Mouse (Mus musculus) lung, postnatal 0 days (tissue): ENCODE measurements around the gene Pagr1b. TPM values are rescaled to one million over a fixed set of nuclear protein-coding genes. Genes with fewer than 3 reads are reported as not detected.

Experiments
- ATAC-seq: fragments of 200-750 bp; cut with Nextera tagmentation; 2 replicates; pipeline ENCODE4 v1.8.0; 2017; ENCODE audit warnings: moderate library complexity
- DNase-seq: peaks from one replicate; pipeline ENCODE4 v3.0.0-alpha.2; 2016; ENCODE audit warnings: low spot score
- H3K27ac ChIP-seq: fragments of 300-500 bp; sonication (generic); 2 replicates; pipeline ENCODE4 v1.5.1; 2014; ENCODE audit warnings: antibody characterized with exemption, mild to moderate bottlenecking, low read length, mixed read lengths
- H3K27me3 ChIP-seq: fragments of 300-500 bp; sonication (generic); replicated peaks from 2 replicates; pipeline ENCODE4 v1.6.1; 2014; ENCODE audit warnings: low read length, mixed read lengths; ENCODE audit not compliant: insufficient read depth
- H3K36me3 ChIP-seq: fragments of 300-500 bp; sonication (generic); 2 replicates; pipeline ENCODE4 v1.6.1; 2014; ENCODE audit warnings: low read length, mixed read lengths; ENCODE audit not compliant: insufficient read depth
- H3K4me1 ChIP-seq: fragments of 300-500 bp; sonication (generic); 2 replicates; pipeline ENCODE4 v1.6.1; 2014; ENCODE audit warnings: antibody characterized with exemption, low read depth, low read length, mixed read lengths; ENCODE audit not compliant: insufficient read depth
- H3K4me2 ChIP-seq: fragments of 300-500 bp; sonication (generic); replicated peaks from 2 replicates; pipeline ENCODE4 v1.6.1; 2014; ENCODE audit warnings: low read depth, mild to moderate bottlenecking, low read length, moderate library complexity, mixed read lengths
- H3K4me3 ChIP-seq: fragments of 300-500 bp; sonication (generic); 2 replicates; pipeline ENCODE4 v1.5.1; 2014; ENCODE audit warnings: low read depth, low read length
- H3K9ac ChIP-seq: fragments of 300-500 bp; sonication (generic); replicated peaks from 2 replicates; pipeline ENCODE4 v1.6.1; 2014; ENCODE audit warnings: low read depth, mild to moderate bottlenecking
- H3K9me3 ChIP-seq: fragments of 300-500 bp; sonication (generic); 2 replicates; pipeline ENCODE4 v1.6.1; 2016; ENCODE audit warnings: low read length, mixed read lengths
- CTCF ChIP-seq: IDR thresholded peaks from 2 replicates; pipeline ENCODE4 v1.5.1; 2016; ENCODE audit warnings: antibody characterized with exemption, mild to moderate bottlenecking
- EP300 ChIP-seq: IDR thresholded peaks from 2 replicates; pipeline ENCODE4 v1.6.1; 2016; ENCODE audit warnings: antibody characterized with exemption, mild to moderate bottlenecking, control low read depth
- WGBS: fragments of 180-500 bp; shearing (Covaris S2); extraction: QIAGEN DNeasy Blood & Tissue Kit; methylation state at CpG from one replicate; pipeline ENCODE4 v1.1.7; 2014; 5-methylcytosine and 5-hydroxymethylcytosine counted together
- polyA plus RNA-seq: library from polyadenylated mRNA; unstranded; fragments of >200 nt; fragmentation: Nextera tagmentation; extraction: Ambion mirVana; gene quantifications from 2 replicates; pipeline ENCODE4 v1.2.1, GENCODE M21; 2015

The Pagr1b gene
- polyA plus RNA-seq, 1 experiment from 2014 or later: 1.1 TPM

DNA sequence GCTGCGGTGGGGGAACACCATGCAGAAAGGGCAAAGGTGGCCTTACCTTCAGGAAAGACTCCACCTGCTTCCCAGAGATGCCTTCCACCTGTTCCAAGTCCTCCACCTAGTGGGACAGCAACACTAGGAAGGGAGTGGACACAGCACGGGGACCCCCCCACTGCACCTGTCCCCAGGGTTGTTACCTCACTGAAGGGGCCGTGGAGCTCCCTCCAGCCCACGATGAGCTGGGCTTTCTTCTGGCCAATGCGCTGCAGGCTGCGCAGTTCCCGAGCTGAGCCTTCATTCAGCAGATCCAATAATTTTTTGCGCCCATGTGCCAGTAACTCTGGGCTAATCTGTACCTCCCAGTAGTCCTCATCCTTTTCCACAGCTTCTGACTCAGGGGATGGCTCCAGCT lies 11.6 kb upstream of the Pagr1b start:
- Histone ChIP-seq H3K9me3 (no peaks in the 10 kb centered on the region), H3K4me3 (peak overlapping the region; percentile 92), H3K27me3 (no peaks in the 10 kb centered on the region), H3K27ac (peak overlapping the region; percentile 96), H3K4me2 (peak overlapping the region; percentile 67), H3K36me3 (peaks cover 2% of the 10 kb centered on the region; the same call in 1 of the 2 replicates), H3K9ac (peak overlapping the region; percentile 37), H3K4me1 (peaks cover 17% of the 10 kb centered on the region; the same call in 1 of the 2 replicates)
- TF ChIP-seq EP300 (no peak), CTCF (peak; percentile 13; the same call in 1 of the 2 replicates)
- peak; percentile 21 for DNase-seq
- ATAC-seq: no peak
- 51% methylated on average over 8 of the region's 8 CpGs for WGBS

DNA sequence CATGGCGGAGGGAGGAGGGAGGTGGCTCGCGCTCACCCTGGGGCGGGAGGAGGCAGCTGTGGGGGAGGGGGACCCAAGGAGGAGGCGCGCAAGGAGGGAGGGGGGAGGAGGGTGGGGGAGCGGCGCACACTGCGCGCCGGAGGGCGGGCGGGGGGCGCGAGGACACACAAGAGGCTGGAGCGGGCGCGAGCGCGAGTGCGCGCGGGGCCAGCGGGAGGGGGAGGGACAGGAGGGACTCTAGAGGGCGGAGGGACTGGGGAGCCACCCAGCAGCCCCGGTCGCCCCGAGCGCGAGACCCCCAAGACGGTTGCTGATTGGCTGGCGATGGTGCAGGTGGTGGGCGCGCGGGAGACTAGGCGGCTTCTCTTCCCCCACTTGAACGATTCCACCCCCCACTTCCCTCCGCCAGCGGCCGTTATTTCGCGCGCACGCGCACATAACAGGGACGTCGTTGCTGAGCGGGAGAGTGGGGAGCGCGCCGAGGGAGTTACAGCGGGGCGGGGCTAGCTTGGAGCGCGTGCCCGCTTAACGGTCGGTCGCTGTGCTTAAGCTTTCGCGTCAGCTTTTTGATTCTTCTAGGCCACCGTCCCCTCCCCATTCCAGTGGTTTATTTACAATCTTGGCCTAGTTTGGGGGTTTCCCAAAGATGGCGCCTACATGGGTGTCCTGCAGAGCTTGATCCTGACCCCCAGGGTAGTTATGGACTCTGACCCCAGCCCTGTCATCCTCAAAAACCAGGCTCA lies 10.9 kb upstream of the Pagr1b start, which contains the start of gene Maz:
Gene Maz, minus strand, starts transcription at position 54 of the 743 bp plus-strand sequence.
- TF ChIP-seq CTCF (no peak), EP300 (peak; percentile 90)
- DNase-seq (peak; percentile 99), ATAC-seq (peak; percentile 85)
- peak within 1 kb of the TSS; percentile 79 for H3K9ac ChIP-seq
- no peaks in the 10 kb centered on the region for H3K27me3 ChIP-seq
- peaks cover 17% of the 10 kb centered on the region; the same call in 1 of the 2 replicates for H3K4me1 ChIP-seq
- peak within 1 kb of the TSS; percentile 96 for H3K27ac ChIP-seq
- H3K36me3 ChIP-seq: no peaks in the 10 kb centered on the region; the same call in 1 of the 2 replicates
- H3K9me3 ChIP-seq: no peaks in the 10 kb centered on the region
- H3K4me2 ChIP-seq: peak within 1 kb of the TSS; percentile 94
- H3K4me3 ChIP-seq: peak within 1 kb of the TSS; percentile 92
- whole genome bisulfite sequencing: under 1% methylated on average over 25 of the region's 63 CpGs

DNA sequence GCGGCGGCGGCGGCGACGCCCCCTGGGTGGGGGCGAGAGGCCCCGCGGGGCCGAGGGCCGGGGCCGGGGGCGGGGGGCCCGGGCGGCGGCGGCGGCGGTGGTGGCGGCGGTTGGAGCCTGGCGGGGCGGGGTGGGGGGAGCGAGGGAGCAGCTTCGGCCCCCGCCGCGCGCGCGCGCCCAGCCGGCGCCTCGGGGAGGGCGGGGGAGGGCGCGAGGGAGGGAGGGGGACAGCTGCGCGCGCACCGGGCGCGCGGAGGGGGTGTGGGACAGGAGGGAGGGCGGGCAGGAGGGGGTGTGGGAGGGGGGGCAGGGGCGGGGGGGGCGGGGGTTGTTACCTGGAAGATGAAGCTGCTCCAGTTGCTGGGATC lies 10.3 kb upstream of the Pagr1b start:
- ATAC-seq: peak; percentile 25
- no peak for DNase-seq
- Histone ChIP-seq H3K36me3 (no peaks in the 10 kb centered on the region; the same call in 1 of the 2 replicates), H3K9me3 (no peaks in the 10 kb centered on the region), H3K27ac (peak overlapping the region; percentile 96), H3K9ac (peak overlapping the region; percentile 79), H3K27me3 (no peaks in the 10 kb centered on the region), H3K4me3 (peak overlapping the region; percentile 92), H3K4me1 (peaks cover 17% of the 10 kb centered on the region; the same call in 1 of the 2 replicates), H3K4me2 (peak overlapping the region; percentile 94)
- TF ChIP-seq EP300: no peak
- TF ChIP-seq CTCF: no peak
- WGBS: no CpG with 5 or more reads among the region's 48 CpGs

DNA sequence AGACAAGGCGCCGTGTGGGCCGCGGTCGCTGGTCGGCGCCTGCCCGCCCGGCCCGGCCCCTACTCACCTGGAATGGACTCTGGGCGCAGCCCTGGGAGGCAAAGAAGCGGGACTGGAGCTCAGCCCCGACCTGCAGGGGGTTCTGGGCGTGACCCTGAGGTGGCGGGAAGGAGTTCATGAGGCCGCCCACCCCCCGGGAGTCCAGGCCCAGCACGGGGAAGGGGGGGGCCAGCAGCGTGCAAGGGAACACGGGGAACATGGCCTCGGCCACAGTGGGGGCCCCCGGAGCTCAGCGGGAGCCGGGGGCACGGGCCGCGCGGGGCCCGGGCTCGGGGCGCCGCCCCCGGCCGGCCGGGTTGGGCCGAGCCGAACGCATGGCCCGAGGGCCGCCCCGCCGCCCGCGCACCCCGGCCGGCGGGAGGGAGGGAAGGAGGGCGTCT lies 9.9 kb upstream of the Pagr1b start:
- Histone ChIP-seq H3K9me3 (no peaks in the 10 kb centered on the region), H3K4me3 (peak overlapping the region; percentile 92), H3K27ac (peak overlapping the region; percentile 96), H3K36me3 (no peaks in the 10 kb centered on the region; the same call in 1 of the 2 replicates), H3K27me3 (no peaks in the 10 kb centered on the region), H3K4me2 (peak overlapping the region; percentile 94), H3K9ac (peak overlapping the region; percentile 79), H3K4me1 (peaks cover 22% of the 10 kb centered on the region; the same call in 1 of the 2 replicates)
- peak; percentile 76 for DNase-seq
- TF ChIP-seq CTCF (0 out of 2 replicates have a peak, but pooled peaks have one; percentile 9), EP300 (no peak)
- ATAC-seq: peak; percentile 8
- 2% methylated on average over 11 of the region's 48 CpGs for WGBS

DNA sequence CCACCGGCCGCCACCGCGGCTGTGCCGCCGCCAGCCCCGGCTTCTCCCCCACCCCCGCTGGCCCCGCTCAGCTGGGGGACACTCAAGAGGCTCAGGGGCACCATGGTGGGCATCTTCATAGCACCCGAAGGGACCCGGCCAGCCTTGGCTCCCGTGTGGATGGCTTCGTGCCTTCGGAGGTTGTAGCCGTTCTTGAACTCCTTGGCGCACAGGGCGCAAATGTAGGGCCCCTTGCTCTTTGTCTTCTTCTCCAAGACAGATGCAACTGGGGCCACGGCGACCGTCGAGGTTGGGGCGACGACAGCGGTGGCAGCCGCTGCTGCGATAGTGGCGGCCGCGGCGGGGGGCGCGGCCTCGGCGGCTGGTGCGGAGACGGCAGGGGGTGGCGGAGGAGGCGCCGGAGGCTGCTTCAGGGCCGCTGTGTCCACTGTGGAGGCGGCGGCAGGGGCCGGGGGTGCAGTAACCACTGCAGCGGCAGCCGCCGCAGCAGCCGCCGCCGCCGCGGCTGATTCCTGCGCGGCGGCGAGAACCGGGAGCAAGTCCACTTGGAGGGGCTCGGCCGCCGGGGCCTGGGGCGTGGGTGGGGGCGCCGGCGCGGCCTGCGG lies 9.4 kb upstream of the Pagr1b start:
- ATAC-seq (no peak), DNase-seq (peak; percentile 51)
- peak overlapping the region; percentile 96 for H3K27ac ChIP-seq
- H3K36me3 ChIP-seq: no peaks in the 10 kb centered on the region; the same call in 1 of the 2 replicates
- 0% methylated on average over 35 of the region's 65 CpGs for WGBS
- peaks cover 22% of the 10 kb centered on the region; the same call in 1 of the 2 replicates for H3K4me1 ChIP-seq
- peak overlapping the region; percentile 92 for H3K4me3 ChIP-seq
- no peaks in the 10 kb centered on the region for H3K27me3 ChIP-seq
- peak overlapping the region; percentile 79 for H3K9ac ChIP-seq
- TF ChIP-seq CTCF (no peak), EP300 (no peak)
- H3K9me3 ChIP-seq: no peaks in the 10 kb centered on the region
- H3K4me2 ChIP-seq: peak overlapping the region; percentile 94
